ENCODE assay signal across 9 mouse cellular contexts in genomic region chr9:62535566-62535965, GRCm38 (mm10). TPM values are rescaled to one million over a fixed set of nuclear protein-coding genes. Genes with fewer than 3 reads are reported as not detected.
DNase-seq lines count a peak whose midpoint lies in the region; ATAC-seq and TF ChIP-seq lines count a peak whose summit lies in the region.
"Had no signal": no experiment of that assay in that cellular context is flagged by ENCODE, and none has a peak within 500 bp of the region (broad histone marks: within the 10 kb centered on the region; RNA-seq: fewer than 3 reads in every experiment).

No protein-coding gene starts in this region.

- H3K27me3 ChIP-seq in embryonic facial prominence, embryonic 12.5 days: peaks cover 12% of the 10 kb centered on the region; the same call in 1 of the 2 replicates
- H3K27me3 ChIP-seq in intestine, embryonic 14.5 days (replicated peaks; ENCODE audit: control insufficient read depth, insufficient read depth, low read length): peaks cover 15% of the 10 kb centered on the region; the same call in 1 of the 2 replicates
- H3K27me3 ChIP-seq in neural tube, embryonic 13.5 days: no peaks in the 10 kb centered on the region
- H3K27me3 ChIP-seq in thymus, adult 2 months (ENCODE audit: control insufficient read depth, insufficient read depth, low read length): no peaks in the 10 kb centered on the region

- WGBS in embryonic facial prominence, embryonic 12.5 days: 70% methylated on average over 8 of the region's 8 CpGs
- 77% methylated on average over 8 of the region's 8 CpGs for WGBS in intestine, embryonic 14.5 days
- WGBS in neural tube, embryonic 13.5 days: 68% methylated on average over 8 of the region's 8 CpGs
- WGBS in thymus, adult 2 months: 96% methylated on average over 8 of the region's 8 CpGs

- peak overlapping the region; percentile 57 for H3K9ac ChIP-seq in embryonic facial prominence, embryonic 12.5 days
- peak overlapping the region; percentile 61 for H3K9ac ChIP-seq in intestine, embryonic 14.5 days (ENCODE audit: low read length)
- peak overlapping the region; percentile 93 for H3K9ac ChIP-seq in neural tube, embryonic 13.5 days

- H3K27ac ChIP-seq in layer of hippocampus, adult 2 months: peak overlapping the region; percentile 98
- H3K27ac ChIP-seq in embryonic facial prominence, embryonic 12.5 days: no peak overlapping the region
- no peak overlapping the region for H3K27ac ChIP-seq in intestine, embryonic 14.5 days (ENCODE audit: low read depth)
- peak overlapping the region; percentile 98 for H3K27ac ChIP-seq in neural tube, embryonic 13.5 days (replicated peaks)
- no peak overlapping the region for H3K27ac ChIP-seq in thymus, adult 2 months (ENCODE audit: control insufficient read depth, insufficient read depth, low read length)

- no peak for ATAC-seq in embryonic facial prominence, embryonic 12.5 days (ENCODE audit: insufficient number of reproducible peaks, insufficient read depth, low FRiP score, low TSS enrichment)
- ATAC-seq in intestine, embryonic 14.5 days (replicated peaks; ENCODE audit: low FRiP score, low TSS enrichment, low read depth): no peak
- ATAC-seq in neural tube, embryonic 13.5 days (ENCODE audit: low read depth): no peak
- no peak for ATAC-seq in erythroid progenitor cell, adult 5-6 weeks (replicated peaks; ENCODE audit: low FRiP score, poor library complexity, severe bottlenecking)
- ATAC-seq: Patski had no signal

- DNase-seq in layer of hippocampus, adult 2 months (ENCODE audit: low spot score in 2 of 2): no peak
- no peak for DNase-seq in layer of hippocampus, adult 11-12 months (ENCODE audit: low spot score)
- DNase-seq in intestine, embryonic 14.5 days (ENCODE audit: low spot score): no peak
- no peak for DNase-seq in embryo, embryonic 10 days (ENCODE audit: low spot score)
- DNase-seq in thymus, adult 2 months: no peak

- H3K4me3 ChIP-seq in layer of hippocampus, adult 2 months: peak overlapping the region; percentile 87
- H3K4me3 ChIP-seq in embryonic facial prominence, embryonic 12.5 days: peak overlapping the region; percentile 63; the same call in 1 of the 2 replicates
- H3K4me3 ChIP-seq in intestine, embryonic 14.5 days (ENCODE audit: low read depth, low read length): 0 out of 2 replicates have a peak overlapping the region, but pooled peaks have one; percentile 62
- H3K4me3 ChIP-seq in neural tube, embryonic 13.5 days: peak overlapping the region; percentile 72
- no peak overlapping the region for H3K4me3 ChIP-seq in thymus, adult 2 months (ENCODE audit: control insufficient read depth, insufficient read depth, low read length)

- TF ChIP-seq POLR2A in thymus, adult 2 months (IDR thresholded peaks at IDR 0.05; ENCODE audit: control insufficient read depth, extremely low read depth, insufficient read depth, low read length, poor library complexity): no peak

- H3K4me1 ChIP-seq in embryonic facial prominence, embryonic 12.5 days: peaks cover 29% of the 10 kb centered on the region
- H3K4me1 ChIP-seq in intestine, embryonic 14.5 days (replicated peaks; ENCODE audit: control insufficient read depth, insufficient read depth, low read length): peaks cover 27% of the 10 kb centered on the region
- peaks cover 92% of the 10 kb centered on the region for H3K4me1 ChIP-seq in neural tube, embryonic 13.5 days (replicated peaks)
- peaks cover 48% of the 10 kb centered on the region for H3K4me1 ChIP-seq in thymus, adult 2 months (replicated peaks; ENCODE audit: control insufficient read depth, insufficient read depth, low read length)

- H3K9me3 ChIP-seq in embryonic facial prominence, embryonic 12.5 days: no peaks in the 10 kb centered on the region
- no peaks in the 10 kb centered on the region for H3K9me3 ChIP-seq in intestine, embryonic 14.5 days (ENCODE audit: control insufficient read depth, low read length)
- no peaks in the 10 kb centered on the region for H3K9me3 ChIP-seq in neural tube, embryonic 13.5 days

- peak overlapping the region; percentile 89 for H3K4me2 ChIP-seq in embryonic facial prominence, embryonic 12.5 days (replicated peaks)
- peak overlapping the region; percentile 92 for H3K4me2 ChIP-seq in intestine, embryonic 14.5 days (ENCODE audit: low read length)
- peak overlapping the region; percentile 81 for H3K4me2 ChIP-seq in neural tube, embryonic 13.5 days

- H3K36me3 ChIP-seq in embryonic facial prominence, embryonic 12.5 days: no peaks in the 10 kb centered on the region
- no peaks in the 10 kb centered on the region for H3K36me3 ChIP-seq in intestine, embryonic 14.5 days (ENCODE audit: control insufficient read depth, insufficient read depth, low read length)
- no peaks in the 10 kb centered on the region for H3K36me3 ChIP-seq in neural tube, embryonic 13.5 days
- H3K36me3 ChIP-seq in thymus, adult 2 months (ENCODE audit: control insufficient read depth, insufficient read depth, low read length): no peaks in the 10 kb centered on the region

- no peak for TF ChIP-seq CTCF in layer of hippocampus, adult 2 months (conservative IDR thresholded peaks at IDR 0.05)
- TF ChIP-seq CTCF in thymus, adult 2 months (IDR thresholded peaks at IDR 0.05; ENCODE audit: borderline replicate concordance, control insufficient read depth, extremely low read depth, insufficient read depth, low read length, poor library complexity): no peak

RNA-seq across cellular contexts. Expression of gene Coro2b, which starts 1.3 kb away (rescaled TPM):
- total RNA-seq in layer of hippocampus, adult 2 months (2021): 100 to 1,000 TPM; 226 to 243 TPM
- 12.9 and 13.5 TPM in 2 replicates for polyA plus RNA-seq in embryonic facial prominence, embryonic 12.5 days (2016; fragmentation: Nextera tagmentation; extraction: Ambion mirVana)
- polyA plus RNA-seq in intestine, embryonic 14.5 days (2014; fragmentation: Nextera tagmentation; extraction: Ambion mirVana): 9.0 and 9.8 TPM in 2 replicates
- polyA plus RNA-seq in neural tube, embryonic 13.5 days (2015; fragmentation: Nextera tagmentation; extraction: Ambion mirVana): 41.5 and 43.8 TPM in 2 replicates
- not detected in 2 replicates for total RNA-seq in erythroid progenitor cell, adult 5-6 weeks (2015; ENCODE audit: low replicate concordance)
- total RNA-seq in erythroid progenitor cell, adult 5-6 weeks (2017; ENCODE audit: low replicate concordance): 0.13 TPM in 1 of 2 replicates, not detected in the other
- 18.1 and 18.2 TPM in 2 replicates for polyA plus RNA-seq in thymus, adult 2 months (2012; rRNA removed)

Comparison
In these comparisons a context has a peak if more than half of its experiments do, and no peak if none do; other contexts are left out.
1. H3K27ac ChIP-seq: peak in layer of hippocampus, adult 2 months (single experiment) and neural tube, embryonic 13.5 days (single experiment); none in embryonic facial prominence, embryonic 12.5 days (single experiment), intestine, embryonic 14.5 days (single experiment) and thymus, adult 2 months (single experiment).
2. Peak in every context shown above with its lines, with median percentiles within 50 percentile points of each other: H3K4me2 ChIP-seq and H3K9ac ChIP-seq.